Mouse (Mus musculus): Measurements from ENCODE around the gene Slamf7.

DNA sequence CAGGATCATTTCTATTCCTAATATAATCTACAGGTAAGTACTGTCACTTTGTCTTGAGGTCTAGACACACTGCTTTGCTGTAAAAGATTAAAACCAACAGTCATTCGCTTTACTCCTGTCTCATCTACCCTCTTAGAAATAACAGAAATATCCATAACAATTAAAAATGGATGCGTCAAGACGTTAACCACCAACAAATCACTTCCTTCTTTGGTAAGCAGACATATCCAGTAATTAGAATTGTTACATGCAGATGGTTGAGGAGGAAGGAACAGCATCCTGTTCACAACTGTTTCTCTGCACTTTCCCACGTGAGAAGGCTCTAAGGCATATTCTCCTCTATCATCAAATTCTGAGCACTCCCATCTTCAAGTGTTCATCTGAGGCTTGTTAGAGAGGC is 34.5 kb upstream of the Slamf7 start:
- TF ChIP-seq POLR2A (IDR thresholded peaks at IDR 0.05; ENCODE audit: low read depth, low read length), result no peak
- no peak for TF ChIP-seq CTCF (IDR thresholded peaks at IDR 0.05; ENCODE audit: extremely low read depth, insufficient read length, insufficient replicate concordance, low read depth, low read length)
